Mouse (Mus musculus): Measurements from ENCODE around the gene Ube2e3.

- TF ChIP-seq CTCF (IDR thresholded peaks at IDR 0.05; ENCODE audit: low read depth, low read length): no peak
- TF ChIP-seq POLR2A (IDR thresholded peaks at IDR 0.05; ENCODE audit: extremely low read depth, insufficient read depth, low read length): no peak
Measured at GRCm38 (mm10) chr2:78845717-78846116, 22.2 kb upstream of the Ube2e3 start.
